Mouse (Mus musculus): Measurements from ENCODE around the gene Zbtb8os.

Gene Zbtb8os

GRCm38 (mm10) chr4:129335216-129336074 lies at the start of gene Zbtb8os, which contains the start of gene Rbbp4:
TSS of gene Zbtb8os (plus strand) at chr4:129335695.
TSS of gene Rbbp4 (minus strand) at chr4:129335370.
- peak; percentile 95 to 97 for DNase-seq (ENCODE audit: low spot score in 2 of 2)

- no peak for DNase-seq (ENCODE audit: low spot score in 2 of 2)
These were observed 49.4 kb upstream of the Zbtb8os start for GRCm38 (mm10) chr4:129286001-129286682.

- no peak for DNase-seq (ENCODE audit: low spot score in 2 of 2)
These were observed 48.6 kb upstream of the Zbtb8os start for GRCm38 (mm10) chr4:129286683-129287471.

GRCm38 (mm10) chr4:129287472-129287981 lies 48.0 kb upstream of the Zbtb8os start, which contains the start of gene Sync:
TSS of gene Sync (plus strand) at chr4:129287617.
- DNase-seq (ENCODE audit: low spot score in 2 of 2): no peak

- no peak for DNase-seq (ENCODE audit: low spot score in 2 of 2)
These were observed 47.4 kb upstream of the Zbtb8os start for GRCm38 (mm10) chr4:129288067-129288466.

GRCm38 (mm10) chr4:129289671-129290070 lies 45.8 kb upstream of the Zbtb8os start:
- peak in 1 of 2 experiments; percentile 19 for DNase-seq (ENCODE audit: low spot score in 2 of 2)

- DNase-seq (ENCODE audit: low spot score in 2 of 2): no peak
These were observed 42.7 kb upstream of the Zbtb8os start for GRCm38 (mm10) chr4:129292831-129293230.

GRCm38 (mm10) chr4:129293702-129294101 lies 41.8 kb upstream of the Zbtb8os start:
- no peak for DNase-seq (ENCODE audit: low spot score in 2 of 2)

- no peak for DNase-seq (ENCODE audit: low spot score in 2 of 2)
These were observed 40.3 kb upstream of the Zbtb8os start for GRCm38 (mm10) chr4:129295188-129295587.

- DNase-seq (ENCODE audit: low spot score in 2 of 2): no peak
These were observed 39.4 kb upstream of the Zbtb8os start for GRCm38 (mm10) chr4:129296066-129296465.

- DNase-seq (ENCODE audit: low spot score in 2 of 2): peak; percentile 27 to 62
These were observed 37.8 kb upstream of the Zbtb8os start for GRCm38 (mm10) chr4:129297724-129298123.

- no peak for DNase-seq (ENCODE audit: low spot score in 2 of 2)
These were observed 36.4 kb upstream of the Zbtb8os start for GRCm38 (mm10) chr4:129299121-129299520.

GRCm38 (mm10) chr4:129303401-129303800 lies 32.1 kb upstream of the Zbtb8os start:
- no peak for DNase-seq (ENCODE audit: low spot score in 2 of 2)

GRCm38 (mm10) chr4:129303816-129304215 lies 31.7 kb upstream of the Zbtb8os start:
- DNase-seq (ENCODE audit: low spot score in 2 of 2): no peak

GRCm38 (mm10) chr4:129304306-129304705 lies 31.2 kb upstream of the Zbtb8os start:
- no peak for DNase-seq (ENCODE audit: low spot score in 2 of 2)

- no peak for DNase-seq (ENCODE audit: low spot score in 2 of 2)
These were observed 27.6 kb upstream of the Zbtb8os start for GRCm38 (mm10) chr4:129307936-129308335.

- no peak for DNase-seq (ENCODE audit: low spot score in 2 of 2)
These were observed 21.6 kb upstream of the Zbtb8os start for GRCm38 (mm10) chr4:129313886-129314285.

GRCm38 (mm10) chr4:129320876-129321275 lies 14.6 kb upstream of the Zbtb8os start:
- DNase-seq (ENCODE audit: low spot score in 2 of 2): no peak

GRCm38 (mm10) chr4:129322042-129322441 lies 13.5 kb upstream of the Zbtb8os start:
- DNase-seq (ENCODE audit: low spot score in 2 of 2): peak in 1 of 2 experiments; percentile 39

- DNase-seq (ENCODE audit: low spot score in 2 of 2): no peak
These were observed 12.0 kb upstream of the Zbtb8os start for GRCm38 (mm10) chr4:129323491-129323890.

GRCm38 (mm10) chr4:129324756-129325155 lies 10.7 kb upstream of the Zbtb8os start:
- peak; percentile 10 to 18 for DNase-seq (ENCODE audit: low spot score in 2 of 2)

GRCm38 (mm10) chr4:129326191-129326590 lies 9.3 kb upstream of the Zbtb8os start:
- no peak for DNase-seq (ENCODE audit: low spot score in 2 of 2)
